Mouse (Mus musculus) thymus, adult 2 months (tissue): ENCODE measurements around the gene Donson. TPM values are rescaled to one million over a fixed set of nuclear protein-coding genes. Genes with fewer than 3 reads are reported as not detected.

ENCODE experiments used
- DNase-seq: peaks from one replicate; pipeline ENCODE4 v3.0.0; 2021
- H3K27ac ChIP-seq: fragments of 200-500 bp; 2 replicates; pipeline ENCODE4 v1.5.1; 2012; ENCODE audit warnings: low read length, control low read depth; ENCODE audit not compliant: control insufficient read depth, insufficient read depth
- H3K27me3 ChIP-seq: fragments of 200-500 bp; 2 replicates; pipeline ENCODE4 v1.6.1; 2012; ENCODE audit warnings: mild to moderate bottlenecking, low read length, moderate library complexity, mixed read lengths; ENCODE audit not compliant: control insufficient read depth, insufficient read depth
- H3K36me3 ChIP-seq: fragments of 200-500 bp; 2 replicates; pipeline ENCODE4 v1.6.1; 2012; ENCODE audit warnings: mild to moderate bottlenecking, low read length, moderate library complexity; ENCODE audit not compliant: control insufficient read depth, insufficient read depth
- H3K4me1 ChIP-seq: fragments of 200-500 bp; replicated peaks from 2 replicates; pipeline ENCODE4 v1.6.1; 2012; ENCODE audit warnings: low read length; ENCODE audit not compliant: control insufficient read depth, insufficient read depth
- H3K4me3 ChIP-seq: fragments of 200-500 bp; 2 replicates; pipeline ENCODE4 v1.5.1; 2012; ENCODE audit warnings: mild to moderate bottlenecking, low read length, control low read depth, moderate library complexity; ENCODE audit not compliant: control insufficient read depth, insufficient read depth
- CTCF ChIP-seq: fragments of 200-500 bp; IDR thresholded peaks from 2 replicates; pipeline ENCODE4 v1.5.1; 2012; ENCODE audit warnings: mild to moderate bottlenecking, control low read depth, low read length, moderate library complexity, borderline replicate concordance; ENCODE audit not compliant: control insufficient read depth, poor library complexity, insufficient read depth; ENCODE audit errors: extremely low read depth
- POLR2A ChIP-seq: fragments of 200-500 bp; IDR thresholded peaks from 2 replicates; pipeline ENCODE4 v1.6.1; 2012; ENCODE audit warnings: mild to moderate bottlenecking, low read length, control low read depth, moderate library complexity; ENCODE audit not compliant: control insufficient read depth, poor library complexity, insufficient read depth; ENCODE audit errors: extremely low read depth
- WGBS: fragments of 180-500 bp; shearing (Covaris S2); methylation state at CpG from one replicate; pipeline ENCODE4 v1.1.7; 2018; 5-methylcytosine and 5-hydroxymethylcytosine counted together
- polyA plus RNA-seq: library from polyadenylated mRNA; depleted of rRNA; stranded (reverse); fragments of >200 nt; gene quantifications from 2 replicates; pipeline ENCODE4 v1.2.3, GENCODE M21; 2012

Donson gene
- polyA plus RNA-seq, 1 experiment, result 19.5 TPM

GRCm38 (mm10) chr16:91678147-91678911, 10.2 kb downstream of the Donson start:
- H3K27me3 ChIP-seq, result no peaks in the 10 kb centered on the region
- WGBS, result 95% methylated on average over 5 of the region's 5 CpGs
- peaks cover 72% of the 10 kb centered on the region for H3K36me3 ChIP-seq
- no peak for TF ChIP-seq POLR2A
- H3K27ac ChIP-seq, result no peak overlapping the region
- no peak for DNase-seq
- no peak overlapping the region for H3K4me3 ChIP-seq
- no peaks in the 10 kb centered on the region for H3K4me1 ChIP-seq

GRCm38 (mm10) chr16:91674500-91674899, 14.1 kb downstream of the Donson start:
- 97% methylated on average over 4 of the region's 4 CpGs for WGBS
- DNase-seq, result no peak
- peaks cover 76% of the 10 kb centered on the region for H3K36me3 ChIP-seq
- no peak overlapping the region for H3K4me3 ChIP-seq
- TF ChIP-seq CTCF, result no peak
- no peak for TF ChIP-seq POLR2A
- H3K4me1 ChIP-seq, result no peaks in the 10 kb centered on the region
- no peaks in the 10 kb centered on the region for H3K27me3 ChIP-seq
- no peak overlapping the region for H3K27ac ChIP-seq

DNA sequence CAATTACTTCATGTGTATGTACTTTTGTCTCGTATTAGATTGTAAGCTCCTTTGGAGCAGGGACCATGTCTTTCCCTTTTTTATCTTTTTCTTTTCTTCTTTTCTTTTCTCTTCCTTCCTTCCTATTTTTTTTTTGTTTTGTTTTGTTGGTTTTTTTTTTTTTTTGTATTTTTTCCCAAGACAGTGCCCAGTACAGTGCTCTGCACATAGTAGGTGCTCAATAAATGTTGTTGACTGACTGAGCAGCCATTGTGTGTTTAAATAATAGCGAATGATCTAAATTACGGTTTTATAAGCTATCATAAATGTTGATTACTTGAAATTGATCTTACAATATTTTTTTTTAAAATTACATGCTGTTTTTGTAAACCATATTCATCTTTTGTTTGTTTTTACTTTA, 24.8 kb downstream of the Donson start:
- Histone ChIP-seq H3K27ac (no peak overlapping the region), H3K36me3 (peaks cover 93% of the 10 kb centered on the region), H3K4me1 (no peaks in the 10 kb centered on the region), H3K4me3 (no peak overlapping the region), H3K27me3 (no peaks in the 10 kb centered on the region)
- TF ChIP-seq POLR2A, result no peak
- no peak for TF ChIP-seq CTCF
- WGBS, result 98% methylated on average over 3 of the region's 3 CpGs
- no peak for DNase-seq

GRCm38 (mm10) chr16:91662336-91662735, 26.2 kb downstream of the Donson start:
- 95% methylated on average over 16 of the region's 16 CpGs for WGBS
- Histone ChIP-seq H3K4me1 (no peaks in the 10 kb centered on the region), H3K27ac (no peak overlapping the region), H3K36me3 (peaks cover 94% of the 10 kb centered on the region), H3K27me3 (no peaks in the 10 kb centered on the region), H3K4me3 (no peak overlapping the region)
- no peak for DNase-seq
- TF ChIP-seq POLR2A, result no peak
- no peak for TF ChIP-seq CTCF

GRCm38 (mm10) chr16:91661397-91661796, 27.2 kb downstream of the Donson start:
- no peak overlapping the region for H3K4me3 ChIP-seq
- 95% methylated on average over 1 of the region's 1 CpGs for WGBS
- H3K4me1 ChIP-seq, result no peaks in the 10 kb centered on the region
- TF ChIP-seq CTCF, result no peak
- TF ChIP-seq POLR2A, result no peak
- DNase-seq, result no peak
- H3K27me3 ChIP-seq, result no peaks in the 10 kb centered on the region
- no peak overlapping the region for H3K27ac ChIP-seq
- peaks cover 94% of the 10 kb centered on the region for H3K36me3 ChIP-seq

DNA sequence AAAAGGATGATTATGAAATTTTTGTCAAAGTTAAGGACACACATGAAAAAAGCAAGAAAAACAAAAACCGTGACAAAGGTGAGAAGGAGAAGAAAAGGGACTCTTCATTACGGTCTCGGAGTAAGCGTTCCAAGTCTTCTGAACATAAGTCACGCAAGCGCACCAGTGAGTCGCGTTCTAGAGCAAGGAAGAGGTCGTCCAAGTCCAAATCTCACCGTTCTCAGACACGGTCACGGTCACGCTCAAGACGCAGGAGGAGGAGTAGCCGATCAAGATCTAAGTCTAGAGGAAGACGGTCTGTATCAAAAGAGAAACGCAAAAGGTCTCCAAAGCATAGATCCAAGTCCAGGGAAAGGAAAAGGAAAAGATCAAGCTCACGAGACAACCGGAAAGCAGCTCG, 28.8 kb downstream of the Donson start:
- no peak for DNase-seq
- Histone ChIP-seq H3K4me3 (no peak overlapping the region), H3K36me3 (peaks cover 94% of the 10 kb centered on the region), H3K27me3 (no peaks in the 10 kb centered on the region), H3K27ac (no peak overlapping the region), H3K4me1 (no peaks in the 10 kb centered on the region)
- TF ChIP-seq CTCF (no peak), POLR2A (no peak)
- WGBS, result 99% methylated on average over 20 of the region's 20 CpGs

- no peak for TF ChIP-seq CTCF
- TF ChIP-seq POLR2A, result no peak
- 95% methylated on average over 5 of the region's 5 CpGs for WGBS
- H3K36me3 ChIP-seq, result peaks cover 95% of the 10 kb centered on the region
- no peak overlapping the region for H3K27ac ChIP-seq
- no peak for DNase-seq
- no peaks in the 10 kb centered on the region for H3K27me3 ChIP-seq
- no peaks in the 10 kb centered on the region for H3K4me1 ChIP-seq
- no peak overlapping the region for H3K4me3 ChIP-seq
Observed at GRCm38 (mm10) chr16:91658471-91658870, 30.1 kb downstream of the Donson start.
